Mouse (Mus musculus): ENCODE data around the gene Slc6a5. TPM values are rescaled to one million over a fixed set of nuclear protein-coding genes. Genes with fewer than 3 reads are reported as not detected.

Gene Slc6a5
- polyA plus RNA-seq (2015; fragmentation: Nextera tagmentation; extraction: Ambion mirVana): 0.20 TPM in 1 of 2 replicates, not detected in the other

DNA sequence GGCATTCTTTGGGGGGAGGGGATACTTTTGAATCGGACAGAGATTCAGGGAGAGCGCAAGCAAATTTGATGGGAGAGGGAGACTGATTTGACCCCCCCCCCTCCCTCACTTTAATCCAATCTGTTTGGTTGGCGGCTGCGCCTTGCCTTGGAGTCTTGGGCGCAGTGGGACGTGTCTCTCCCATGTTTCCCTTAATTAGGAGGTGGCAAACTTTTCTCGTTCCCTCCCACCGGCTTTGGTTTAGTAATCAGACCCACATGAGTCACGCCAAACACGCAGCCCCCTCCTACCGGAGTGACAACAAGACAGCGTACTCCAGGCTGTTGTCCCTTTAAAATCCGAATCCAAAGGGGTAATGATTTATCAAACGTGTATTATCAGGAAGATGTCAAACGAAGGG lies at the start of gene Slc6a5:
Slc6a5 (plus strand) TSS at position 297 of the 400 bp plus-strand sequence.
- Histone ChIP-seq H3K9ac (no peak within 1 kb of the TSS), H3K4me3 (no peak within 1 kb of the TSS), H3K4me2 (no peak within 1 kb of the TSS), H3K4me1 (0 out of 2 replicates have a peak, but pooled peaks cover 5% of the 10 kb centered on the region), H3K9me3 (no peaks in the 10 kb centered on the region), H3K27ac (no peak within 1 kb of the TSS), H3K27me3 (peaks cover 100% of the 10 kb centered on the region), H3K36me3 (no peaks in the 10 kb centered on the region)
- no peak for ATAC-seq (ENCODE audit: insufficient number of reproducible peaks, insufficient read depth, low FRiP score, low TSS enrichment, low read depth)
- 1% methylated on average over 15 of the region's 15 CpGs for WGBS

DNA sequence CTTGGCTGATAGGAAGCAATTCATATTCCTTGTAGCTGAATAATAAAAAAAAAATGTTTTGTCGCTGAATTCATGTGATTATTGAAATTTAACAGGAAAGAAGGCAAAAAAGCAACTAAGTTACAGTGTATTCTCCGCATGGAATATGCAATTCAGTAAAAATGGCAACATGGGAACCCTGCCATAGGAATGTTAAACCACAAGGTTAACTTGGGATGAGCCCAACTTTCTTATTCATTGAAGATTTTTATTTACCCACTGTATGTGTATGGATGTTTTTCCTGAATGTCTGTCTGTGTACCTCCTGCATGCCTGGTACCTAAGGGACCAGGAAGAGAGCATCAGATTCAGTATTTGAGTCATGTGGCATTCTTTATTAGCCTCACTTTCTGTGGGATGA lies 48.8 kb upstream of the Slc6a5 start:
- WGBS: 89% methylated on average over 2 of the region's 2 CpGs
- no peak for ATAC-seq (ENCODE audit: insufficient number of reproducible peaks, insufficient read depth, low FRiP score, low TSS enrichment, low read depth)
- H3K4me3 ChIP-seq: no peak overlapping the region
- no peaks in the 10 kb centered on the region for H3K4me1 ChIP-seq
- H3K4me2 ChIP-seq: no peak overlapping the region
- no peak overlapping the region for H3K9ac ChIP-seq
- peaks cover 18% of the 10 kb centered on the region for H3K36me3 ChIP-seq
- no peak overlapping the region for H3K27ac ChIP-seq
- H3K9me3 ChIP-seq: no peaks in the 10 kb centered on the region
- H3K27me3 ChIP-seq: no peaks in the 10 kb centered on the region

GRCm38 (mm10) chr7:49863753-49864152 lies 46.2 kb upstream of the Slc6a5 start:
- Histone ChIP-seq H3K4me1 (no peaks in the 10 kb centered on the region), H3K9me3 (no peaks in the 10 kb centered on the region), H3K4me3 (no peak overlapping the region), H3K27ac (no peak overlapping the region), H3K36me3 (0 out of 2 replicates have a peak, but pooled peaks cover 2% of the 10 kb centered on the region), H3K27me3 (no peaks in the 10 kb centered on the region), H3K4me2 (no peak overlapping the region), H3K9ac (no peak overlapping the region)
- ATAC-seq (ENCODE audit: insufficient number of reproducible peaks, insufficient read depth, low FRiP score, low TSS enrichment, low read depth): no peak
- 68% methylated on average over 3 of the region's 3 CpGs for WGBS

GRCm38 (mm10) chr7:49869656-49870055 lies 40.3 kb upstream of the Slc6a5 start:
- Histone ChIP-seq H3K27ac (no peak overlapping the region), H3K9me3 (no peaks in the 10 kb centered on the region), H3K4me2 (no peak overlapping the region), H3K4me3 (no peak overlapping the region), H3K36me3 (no peaks in the 10 kb centered on the region), H3K27me3 (no peaks in the 10 kb centered on the region), H3K4me1 (no peaks in the 10 kb centered on the region), H3K9ac (no peak overlapping the region)
- WGBS: 61% methylated on average over 5 of the region's 5 CpGs
- no peak for ATAC-seq (ENCODE audit: insufficient number of reproducible peaks, insufficient read depth, low FRiP score, low TSS enrichment, low read depth)

GRCm38 (mm10) chr7:49870276-49870675 lies 39.7 kb upstream of the Slc6a5 start:
- H3K4me1 ChIP-seq: no peaks in the 10 kb centered on the region
- no peak for ATAC-seq (ENCODE audit: insufficient number of reproducible peaks, insufficient read depth, low FRiP score, low TSS enrichment, low read depth)
- 74% methylated on average over 3 of the region's 3 CpGs for WGBS
- no peak overlapping the region for H3K27ac ChIP-seq
- H3K36me3 ChIP-seq: no peaks in the 10 kb centered on the region
- no peak overlapping the region for H3K4me2 ChIP-seq
- H3K27me3 ChIP-seq: no peaks in the 10 kb centered on the region
- no peaks in the 10 kb centered on the region for H3K9me3 ChIP-seq
- no peak overlapping the region for H3K4me3 ChIP-seq
- no peak overlapping the region for H3K9ac ChIP-seq

DNA sequence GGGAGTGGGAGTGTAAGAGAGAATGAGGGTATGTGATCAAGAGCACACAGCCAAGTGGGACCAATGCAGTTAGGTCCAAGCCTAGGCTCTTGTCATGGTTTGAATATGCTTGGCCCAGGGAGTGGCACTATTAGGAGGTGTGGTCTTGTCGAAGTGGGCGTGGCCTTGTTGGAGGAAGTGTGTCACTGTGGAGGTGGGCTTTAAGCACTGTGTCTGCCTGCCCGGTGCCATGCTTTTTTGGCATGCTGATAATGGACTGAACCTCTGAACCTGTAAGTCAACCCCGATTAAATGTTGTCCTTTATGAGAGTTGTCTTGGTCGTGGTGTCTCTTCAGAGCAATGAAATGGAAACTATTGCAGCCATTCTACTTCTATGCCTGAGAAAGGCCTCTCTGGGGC lies 32.6 kb upstream of the Slc6a5 start:
- H3K27ac ChIP-seq: no peak overlapping the region
- H3K36me3 ChIP-seq: no peaks in the 10 kb centered on the region
- H3K9ac ChIP-seq: no peak overlapping the region
- peak; percentile 26; the same call in 1 of the 2 replicates for ATAC-seq (ENCODE audit: insufficient number of reproducible peaks, insufficient read depth, low FRiP score, low TSS enrichment, low read depth)
- 83% methylated on average over 5 of the region's 5 CpGs for WGBS
- no peak overlapping the region for H3K4me2 ChIP-seq
- no peaks in the 10 kb centered on the region for H3K27me3 ChIP-seq
- H3K9me3 ChIP-seq: no peaks in the 10 kb centered on the region
- peaks cover 3% of the 10 kb centered on the region for H3K4me1 ChIP-seq
- H3K4me3 ChIP-seq: no peak overlapping the region

DNA sequence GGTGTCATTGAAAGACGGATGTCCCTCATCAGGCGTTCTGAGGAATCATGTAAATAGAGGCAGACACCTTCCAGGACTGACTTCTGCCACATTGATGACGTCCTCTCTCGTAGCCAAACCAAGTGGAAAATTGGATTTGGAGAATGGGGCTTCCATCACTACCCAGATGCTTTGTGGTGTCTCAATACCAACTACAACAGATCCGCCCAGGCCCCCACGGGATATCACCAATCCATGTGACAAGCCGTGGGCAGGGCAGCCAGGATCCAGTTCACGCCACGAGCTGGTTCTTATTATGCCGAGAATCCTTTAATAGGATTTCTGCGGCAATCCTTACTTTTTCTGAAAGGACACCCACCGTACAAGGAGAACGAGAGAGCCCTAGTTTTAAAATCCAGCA lies 30.9 kb upstream of the Slc6a5 start:
- Histone ChIP-seq H3K4me3 (no peak overlapping the region), H3K27me3 (no peaks in the 10 kb centered on the region), H3K4me2 (no peak overlapping the region), H3K4me1 (peaks cover 11% of the 10 kb centered on the region), H3K27ac (no peak overlapping the region), H3K9me3 (no peaks in the 10 kb centered on the region), H3K36me3 (no peaks in the 10 kb centered on the region), H3K9ac (no peak overlapping the region)
- 58% methylated on average over 13 of the region's 13 CpGs for WGBS
- ATAC-seq (ENCODE audit: insufficient number of reproducible peaks, insufficient read depth, low FRiP score, low TSS enrichment, low read depth): no peak

DNA sequence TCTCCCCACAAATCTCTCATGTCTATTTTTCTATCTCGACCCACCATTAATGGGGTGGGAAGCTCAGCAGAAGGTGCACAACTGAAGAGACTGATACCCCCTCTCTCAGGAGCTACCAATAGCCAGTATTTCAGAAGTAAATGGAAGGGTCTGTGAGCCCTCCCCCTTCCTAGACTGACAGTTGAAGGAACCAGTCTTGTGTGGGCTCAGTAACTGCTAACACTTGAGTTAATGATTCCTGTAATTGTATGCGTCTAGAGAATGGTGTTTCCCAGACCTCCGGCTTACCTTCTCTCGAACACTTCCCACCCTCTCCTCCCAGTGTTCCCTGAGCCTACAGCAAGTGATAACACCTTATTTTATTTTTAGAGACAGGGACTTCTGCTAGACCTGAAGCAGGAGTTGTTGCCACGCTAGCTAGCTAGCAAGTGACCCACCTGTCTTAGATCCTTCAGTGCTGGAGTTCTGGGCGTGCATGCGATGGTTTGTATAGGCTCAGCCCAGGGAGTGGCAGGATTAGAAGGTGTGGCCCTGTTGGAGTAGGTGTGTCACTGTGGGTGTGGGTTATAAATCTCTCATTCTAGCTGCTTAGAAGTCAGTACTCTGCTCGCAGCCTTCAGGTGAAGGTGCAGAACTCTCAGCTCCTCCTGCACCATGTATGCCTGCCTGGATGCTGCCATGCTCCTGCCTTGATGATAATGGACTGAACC lies 29.8 kb upstream of the Slc6a5 start:
- H3K27me3 ChIP-seq: no peaks in the 10 kb centered on the region
- H3K4me3 ChIP-seq: no peak overlapping the region
- H3K4me2 ChIP-seq: no peak overlapping the region
- H3K4me1 ChIP-seq: peaks cover 11% of the 10 kb centered on the region
- H3K9ac ChIP-seq: no peak overlapping the region
- H3K9me3 ChIP-seq: no peaks in the 10 kb centered on the region
- WGBS: 78% methylated on average over 8 of the region's 8 CpGs
- H3K27ac ChIP-seq: no peak overlapping the region
- no peaks in the 10 kb centered on the region for H3K36me3 ChIP-seq
- ATAC-seq (ENCODE audit: insufficient number of reproducible peaks, insufficient read depth, low FRiP score, low TSS enrichment, low read depth): no peak

- no peak for ATAC-seq (ENCODE audit: insufficient number of reproducible peaks, insufficient read depth, low FRiP score, low TSS enrichment, low read depth)
- Histone ChIP-seq H3K9me3 (no peaks in the 10 kb centered on the region), H3K9ac (no peak overlapping the region), H3K4me2 (0 out of 2 replicates have a peak overlapping the region, but pooled peaks have one; percentile 16), H3K27ac (no peak overlapping the region), H3K27me3 (no peaks in the 10 kb centered on the region), H3K4me1 (peaks cover 11% of the 10 kb centered on the region), H3K4me3 (no peak overlapping the region), H3K36me3 (no peaks in the 10 kb centered on the region)
- 15% methylated on average over 4 of the region's 4 CpGs for WGBS
Observed at GRCm38 (mm10) chr7:49882288-49882687, 27.7 kb upstream of the Slc6a5 start.

DNA sequence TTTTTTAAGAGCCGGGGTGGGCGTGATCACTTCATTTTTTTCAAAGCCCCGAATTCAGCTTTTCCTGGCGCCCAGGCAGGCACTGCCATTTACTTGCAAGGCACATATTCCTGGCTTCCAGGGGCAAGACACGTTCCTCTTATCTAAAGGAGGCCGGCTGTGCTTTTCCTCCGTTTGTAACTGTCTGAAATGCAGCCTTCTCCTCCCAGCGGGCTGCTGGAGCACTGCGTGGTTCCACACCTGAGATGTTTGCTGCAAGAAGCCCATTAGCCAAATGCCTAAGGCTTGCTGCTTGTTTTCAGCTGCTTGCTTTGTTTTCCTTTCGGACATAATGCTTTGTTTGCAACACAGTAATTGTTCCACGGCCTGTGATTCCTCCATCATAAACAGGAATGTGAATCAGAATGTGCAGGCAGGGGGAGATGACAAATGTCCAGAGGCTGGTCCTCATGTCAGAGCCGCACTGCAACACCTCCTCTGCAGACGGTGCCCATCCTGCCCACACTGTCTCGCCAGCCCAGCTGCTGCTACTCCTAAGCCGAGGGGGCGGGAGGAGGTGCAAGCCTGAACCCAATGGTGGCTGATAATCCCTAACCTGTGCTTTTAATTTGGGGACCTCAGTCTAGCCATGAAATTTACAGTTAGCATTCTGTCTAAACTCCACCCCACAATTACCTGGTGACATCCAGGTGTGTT lies 27.1 kb upstream of the Slc6a5 start:
- Histone ChIP-seq H3K36me3 (no peaks in the 10 kb centered on the region), H3K9ac (0 out of 2 replicates have a peak overlapping the region, but pooled peaks have one; percentile 28), H3K4me3 (no peak overlapping the region), H3K4me1 (peaks cover 11% of the 10 kb centered on the region), H3K27me3 (no peaks in the 10 kb centered on the region), H3K9me3 (no peaks in the 10 kb centered on the region), H3K4me2 (0 out of 2 replicates have a peak overlapping the region, but pooled peaks have one; percentile 16), H3K27ac (no peak overlapping the region)
- WGBS: 22% methylated on average over 16 of the region's 16 CpGs
- ATAC-seq (ENCODE audit: insufficient number of reproducible peaks, insufficient read depth, low FRiP score, low TSS enrichment, low read depth): no peak

GRCm38 (mm10) chr7:49887776-49888390 lies 22.1 kb upstream of the Slc6a5 start:
- Histone ChIP-seq H3K27ac (no peak overlapping the region), H3K36me3 (no peaks in the 10 kb centered on the region), H3K9ac (no peak overlapping the region), H3K4me2 (no peak overlapping the region), H3K4me3 (no peak overlapping the region), H3K4me1 (peaks cover 2% of the 10 kb centered on the region; the same call in 1 of the 2 replicates), H3K9me3 (no peaks in the 10 kb centered on the region), H3K27me3 (no peaks in the 10 kb centered on the region; the same call in 1 of the 2 replicates)
- WGBS: 70% methylated on average over 2 of the region's 2 CpGs
- no peak for ATAC-seq (ENCODE audit: insufficient number of reproducible peaks, insufficient read depth, low FRiP score, low TSS enrichment, low read depth)

Measured in embryonic facial prominence, embryonic 13.5 days (tissue).